Mouse (Mus musculus): ENCODE results near the gene Aadacl2.

The Aadacl2 gene

DNA sequence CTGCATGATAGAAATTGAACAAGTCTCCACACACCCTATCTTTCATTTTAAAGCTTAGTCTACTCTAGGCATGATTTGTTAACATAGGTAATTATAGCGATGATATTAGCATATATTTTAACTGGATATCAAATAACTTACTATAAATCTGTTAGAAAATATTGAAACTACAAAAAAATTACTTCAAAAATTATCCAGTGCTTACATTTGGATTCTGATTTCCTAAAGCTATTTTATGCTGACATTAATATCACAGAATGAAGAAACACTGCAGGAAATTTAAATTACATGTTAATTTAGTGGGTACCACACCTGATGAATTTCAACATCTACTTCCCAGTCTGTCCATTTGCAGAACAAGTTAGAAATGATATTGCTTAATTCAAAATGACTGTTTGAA lies at the start of gene Aadacl2:
TSS of gene Aadacl2 (plus strand) at position 301 of the 400 bp plus-strand sequence.
- DNase-seq: no peak

- no peak for DNase-seq
Observed at GRCm38 (mm10) chr3:59970891-59971290, 35.7 kb upstream of the Aadacl2 start.

DNA sequence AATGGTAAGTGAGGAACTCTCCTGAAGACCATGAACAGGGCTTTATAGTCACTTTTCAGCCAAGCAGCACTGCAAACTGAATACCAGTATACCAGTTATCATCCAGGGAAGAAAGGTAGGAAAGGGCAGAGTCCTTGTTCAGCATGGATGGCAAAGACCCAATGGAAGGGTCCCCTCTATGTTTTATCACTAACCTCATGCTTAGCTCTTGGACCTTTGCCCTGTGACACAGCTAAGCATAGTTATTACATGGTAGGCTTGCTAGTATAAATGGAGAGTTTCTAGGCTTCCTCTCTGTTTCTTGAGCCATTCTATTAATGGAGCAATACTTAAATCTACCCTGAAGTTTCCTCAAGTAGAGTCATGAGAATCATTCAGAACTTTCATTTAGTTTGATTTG lies 32.0 kb upstream of the Aadacl2 start:
- DNase-seq: no peak

DNA sequence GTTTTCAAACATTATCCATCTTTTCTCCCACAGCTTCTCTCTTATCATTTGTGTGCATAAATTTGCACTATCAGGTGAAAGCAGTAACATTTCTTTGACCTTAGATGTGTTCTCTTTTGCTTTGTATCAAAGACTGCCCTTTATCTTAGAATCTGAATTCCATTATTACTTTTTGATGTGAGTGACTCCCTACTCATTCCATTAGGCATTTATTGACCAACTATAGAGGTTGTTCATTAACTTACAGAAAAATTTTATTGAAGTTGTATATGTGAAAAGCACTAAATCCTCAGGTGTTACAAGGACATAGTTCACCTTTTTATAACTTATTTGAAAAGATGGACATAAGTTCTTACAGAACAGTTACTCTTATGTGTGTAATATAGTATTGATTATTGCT lies 2.9 kb upstream of the Aadacl2 start:
- no peak for DNase-seq

GRCm38 (mm10) chr3:60025417-60025816 lies 18.9 kb downstream of the Aadacl2 start, which contains the start of gene Aadac:
Gene Aadac, plus strand, starts transcription at chr3:60025717.
- no peak for DNase-seq

DNA sequence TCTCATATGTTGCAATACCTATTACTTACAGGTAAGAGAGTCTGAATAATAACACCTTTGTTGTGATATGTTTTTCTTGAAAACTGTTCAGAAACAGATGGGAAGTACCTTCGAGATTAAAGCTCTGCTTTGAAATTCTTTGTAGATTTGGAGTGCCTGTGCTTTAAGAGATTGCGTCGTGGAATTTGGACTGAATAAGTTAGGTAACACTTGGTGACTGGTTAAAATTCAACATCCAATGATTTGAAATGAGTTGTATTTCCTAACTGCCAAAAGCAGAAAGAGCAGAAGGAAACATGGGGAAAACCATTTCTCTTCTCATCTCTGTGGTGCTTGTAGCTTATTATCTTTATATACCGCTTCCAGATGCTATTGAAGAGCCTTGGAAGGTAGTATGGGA lies 25.0 kb downstream of the Aadacl2 start:
- no peak for DNase-seq

DNA sequence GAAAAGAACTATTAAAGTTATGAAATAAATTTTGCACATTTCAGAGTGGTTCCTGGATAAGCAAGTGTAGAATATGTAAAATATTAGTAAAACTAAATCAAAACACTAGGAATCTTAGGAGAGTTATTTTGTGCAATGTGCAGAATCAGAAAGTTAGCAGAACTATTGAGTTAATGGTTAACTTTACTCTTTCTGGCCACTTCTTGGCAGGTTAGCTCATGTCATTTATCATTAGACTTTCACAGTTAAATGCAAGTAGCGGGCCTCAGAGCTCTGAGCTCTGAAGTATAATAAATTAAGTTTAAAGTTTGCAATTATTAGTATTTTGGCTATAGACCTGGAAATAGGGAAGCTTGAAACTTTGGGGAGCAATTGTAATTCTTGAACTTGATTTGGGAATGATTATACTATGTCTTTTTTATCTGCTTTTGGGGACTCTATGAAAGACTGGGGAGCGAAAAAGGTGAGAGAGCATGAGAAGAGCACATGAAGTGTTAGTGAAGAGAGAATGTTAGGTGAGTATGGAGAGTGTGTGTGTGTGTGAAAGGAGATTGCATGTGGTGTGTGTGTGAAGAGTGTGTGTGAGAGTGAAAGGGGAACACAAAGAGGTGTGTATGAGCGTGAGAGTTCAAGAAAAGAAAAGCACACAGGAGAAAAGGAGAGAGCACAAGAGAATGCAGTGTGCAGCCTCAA lies 39.8 kb downstream of the Aadacl2 start:
- DNase-seq: no peak

DNA sequence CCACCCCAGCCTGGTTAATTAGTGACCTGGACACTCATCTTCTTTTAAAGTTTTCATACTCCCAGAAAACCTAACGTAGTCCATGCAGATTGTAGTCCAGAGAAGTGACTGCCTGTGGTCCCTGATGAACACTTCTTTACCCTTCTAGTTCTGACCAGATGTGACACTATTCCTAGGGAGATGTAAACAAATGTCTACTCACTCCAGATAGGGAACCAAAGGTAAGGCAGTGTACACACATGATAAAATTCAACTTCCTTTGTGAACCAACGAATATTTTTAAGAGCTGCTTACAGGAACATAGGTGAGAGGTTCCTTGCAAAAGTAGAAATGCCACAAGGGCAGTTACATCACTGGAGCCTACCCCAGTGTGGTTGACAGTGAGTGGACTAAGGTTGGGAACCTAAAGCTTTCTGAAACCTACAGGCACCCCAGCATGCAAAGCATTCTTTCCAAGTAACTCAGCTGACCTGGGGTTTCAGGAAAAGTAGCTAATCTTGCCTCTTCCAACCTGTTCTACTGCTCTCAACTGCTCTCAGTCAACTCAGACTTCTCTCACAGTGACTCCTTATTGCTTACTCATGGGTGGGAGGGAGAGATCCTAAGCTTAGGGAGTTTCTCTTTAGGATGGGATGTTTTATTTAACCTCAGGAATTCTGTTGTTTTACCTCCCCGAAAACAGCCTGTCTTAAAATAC lies 46.8 kb downstream of the Aadacl2 start:
- no peak for DNase-seq

DNA sequence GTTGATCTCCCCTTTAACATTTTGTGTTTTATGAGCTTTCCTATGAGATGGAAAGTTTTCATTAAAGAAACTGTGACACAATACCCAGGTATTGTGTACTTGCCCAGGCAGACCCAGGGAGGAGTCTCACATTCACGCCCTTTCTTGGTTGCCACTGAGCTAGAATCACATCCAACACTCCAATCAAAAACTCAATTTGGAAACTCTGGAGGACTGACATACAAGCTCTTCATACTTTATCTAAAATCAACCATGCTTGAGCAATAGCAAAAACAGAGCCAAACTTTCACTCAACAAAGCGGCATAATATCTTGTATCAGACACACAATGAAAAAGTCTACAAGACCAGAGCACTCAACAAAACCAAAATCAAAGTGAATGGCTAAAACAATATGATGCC lies 47.4 kb downstream of the Aadacl2 start:
- DNase-seq: no peak

DNA sequence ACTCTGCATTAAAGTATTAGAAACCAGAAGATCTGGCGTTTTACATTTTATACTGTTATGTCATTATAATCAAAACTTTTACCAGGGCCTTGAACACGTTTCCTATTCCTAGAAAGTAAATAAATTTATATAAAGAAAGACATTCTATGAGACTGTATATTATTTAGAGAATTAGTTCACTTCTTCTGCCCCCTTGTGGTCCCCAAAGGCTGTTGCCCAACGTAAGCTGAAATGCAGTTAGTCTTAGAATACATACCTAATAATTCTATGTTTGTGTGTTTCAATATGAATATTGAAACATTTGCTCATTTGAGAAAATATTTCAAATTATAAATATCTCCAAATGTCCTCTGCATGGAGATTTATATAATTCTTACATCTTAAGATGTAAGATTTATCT lies 49.9 kb downstream of the Aadacl2 start:
- DNase-seq: no peak

DNA sequence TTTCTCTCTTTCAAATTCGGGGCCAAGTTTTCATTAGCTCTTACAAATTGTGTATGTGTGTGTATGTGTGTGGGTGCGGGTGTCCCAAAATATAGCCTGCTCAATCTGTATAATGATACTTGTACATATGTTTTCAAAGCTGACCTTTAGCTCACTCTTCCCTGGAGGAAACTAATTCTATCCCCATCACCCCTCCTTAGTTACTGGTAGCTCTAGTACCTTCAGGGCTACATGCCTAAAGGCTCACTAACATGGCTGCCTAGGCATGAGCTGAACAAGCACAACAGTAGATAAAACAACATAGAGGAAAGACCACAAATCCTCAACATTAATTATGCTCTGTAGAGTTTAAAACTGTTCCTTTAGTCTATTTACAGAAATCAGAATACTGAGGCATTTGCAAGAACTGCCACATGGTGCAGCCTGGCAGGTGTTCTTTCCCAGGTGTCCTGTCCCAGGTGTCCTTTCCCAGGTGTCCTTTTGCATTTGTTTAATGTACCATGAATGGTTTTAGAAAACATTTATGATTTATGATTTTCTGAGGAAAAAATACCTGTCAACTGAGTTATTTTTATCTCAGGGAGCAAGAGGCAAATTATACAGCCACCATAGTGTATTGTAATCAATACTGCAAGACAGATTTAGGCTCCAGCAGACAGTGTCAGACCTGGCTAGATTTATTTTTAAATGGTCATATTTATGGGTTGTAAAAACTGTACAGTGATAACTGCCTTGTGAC lies 50.7 kb downstream of the Aadacl2 start:
- no peak for DNase-seq

DNA sequence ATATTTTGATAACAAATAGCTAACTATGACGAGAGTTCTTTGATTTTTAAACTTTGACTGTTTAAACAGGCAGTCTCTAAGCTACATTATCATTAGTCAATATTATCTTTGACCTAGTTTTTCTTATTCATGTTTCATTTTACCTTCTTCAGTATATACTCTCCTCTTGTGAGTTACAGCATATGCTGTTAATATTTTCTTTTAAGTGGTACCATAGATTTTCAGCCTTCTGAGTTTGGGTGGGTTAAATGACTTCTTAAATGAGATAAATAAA lies 51.2 kb downstream of the Aadacl2 start:
- DNase-seq: no peak
